Mouse (Mus musculus) heart, postnatal 36 days (tissue): ENCODE measurements around the gene Slc17a7. TPM values are rescaled to one million over a fixed set of nuclear protein-coding genes. Genes with fewer than 3 reads are reported as not detected.
A peak's percentile ranks its signal among the peaks of the same experiment; 100 is the strongest.
"Not testable (repeated sequence)": the region's sequence is repeated elsewhere in the genome, so short reads cannot be mapped to it uniquely, and the experiment has no call there.

ENCODE experiments used
- DNase-seq, 2 experiments: peaks; one replicate each; pipeline ENCODE4 v3.0.0; 2021 to 2022
- intact Hi-C: fragments of 180-260 bp; cut with DNase I; formaldehyde crosslinking; loops from one replicate; pipeline ENCODE4 v1.15.1; 2025
- total RNA-seq, 2 experiments: library from RNA; stranded (reverse); gene quantifications; 2 replicates each; pipeline ENCODE4 v1.2.3; 2021

Slc17a7 gene
- 10 to 100 TPM; 19.7 to 21.0 TPM for total RNA-seq

DNA sequence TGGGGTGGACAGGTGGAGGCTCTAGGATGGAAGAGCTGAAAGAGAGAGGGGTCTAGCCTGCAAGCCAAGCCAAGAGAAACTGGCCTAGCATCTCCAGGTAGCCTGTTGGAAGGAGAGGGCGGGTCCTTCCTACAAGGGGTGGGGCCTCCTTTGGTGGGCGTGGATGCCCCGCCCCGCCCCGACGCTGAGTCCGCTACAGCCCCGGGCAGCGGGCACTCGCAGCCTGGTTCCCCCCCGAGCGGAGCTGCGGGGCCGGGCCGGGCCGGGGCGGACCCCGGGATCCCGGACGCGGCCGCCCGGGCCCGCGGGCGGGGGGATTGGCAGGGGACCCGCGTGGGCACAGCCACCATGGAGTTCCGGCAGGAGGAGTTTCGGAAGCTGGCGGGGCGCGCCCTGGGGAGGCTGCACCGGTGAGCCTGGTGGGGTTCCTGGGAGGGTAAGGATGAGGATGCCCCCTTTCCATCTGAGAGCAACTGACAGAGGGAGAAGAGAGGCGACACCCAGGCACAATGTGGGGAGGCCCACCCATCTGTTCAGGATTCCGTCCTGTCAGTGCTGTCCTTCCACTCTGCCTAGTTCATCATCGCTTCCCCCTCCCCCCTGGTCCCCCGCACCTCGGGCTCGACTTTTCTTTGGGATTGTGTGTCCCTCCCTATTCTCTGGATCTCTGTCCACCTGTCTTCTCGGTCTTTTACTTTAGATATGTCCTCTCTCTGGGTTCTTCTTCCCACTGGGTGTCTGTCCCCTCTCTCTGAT, at the start of gene Slc17a7:
Gene Slc17a7 (plus strand): TSS at position 215 of the 756 bp plus-strand sequence.
- intact Hi-C loops: loop anchor here (2.0 kb wide), 1 partner anchor 135 kb away; no protein-coding TSS in a partner anchor

DNA sequence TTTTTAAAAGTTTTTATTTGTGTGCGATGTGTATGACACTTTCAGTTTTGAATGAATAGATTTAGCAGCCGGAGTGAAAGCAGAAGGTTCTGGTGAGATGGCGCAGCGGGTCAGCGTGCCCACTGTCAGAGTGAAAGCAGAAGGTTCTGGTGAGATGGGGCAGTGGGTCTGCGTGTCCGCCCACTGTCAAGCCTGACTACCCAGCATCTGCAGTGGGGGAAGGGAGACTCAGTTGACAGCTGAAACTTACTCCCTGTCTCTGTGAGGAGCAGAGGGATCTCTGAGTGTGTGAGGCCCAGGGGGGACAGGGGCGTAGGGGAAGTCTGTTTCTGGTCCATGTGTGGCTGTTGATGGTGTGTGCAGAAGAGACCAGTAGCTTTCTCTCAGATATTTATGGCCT, 46.2 kb upstream of the Slc17a7 start:
- no peak for DNase-seq
- intact Hi-C loops: no loop called here

More for the DNA sequence above, at the start of gene Slc17a7:
- no peak for DNase-seq

- intact Hi-C loops: no loop called here
- no peak for DNase-seq
Measured at GRCm38 (mm10) chr7:45118336-45118735, 45.4 kb upstream of the Slc17a7 start.

DNA sequence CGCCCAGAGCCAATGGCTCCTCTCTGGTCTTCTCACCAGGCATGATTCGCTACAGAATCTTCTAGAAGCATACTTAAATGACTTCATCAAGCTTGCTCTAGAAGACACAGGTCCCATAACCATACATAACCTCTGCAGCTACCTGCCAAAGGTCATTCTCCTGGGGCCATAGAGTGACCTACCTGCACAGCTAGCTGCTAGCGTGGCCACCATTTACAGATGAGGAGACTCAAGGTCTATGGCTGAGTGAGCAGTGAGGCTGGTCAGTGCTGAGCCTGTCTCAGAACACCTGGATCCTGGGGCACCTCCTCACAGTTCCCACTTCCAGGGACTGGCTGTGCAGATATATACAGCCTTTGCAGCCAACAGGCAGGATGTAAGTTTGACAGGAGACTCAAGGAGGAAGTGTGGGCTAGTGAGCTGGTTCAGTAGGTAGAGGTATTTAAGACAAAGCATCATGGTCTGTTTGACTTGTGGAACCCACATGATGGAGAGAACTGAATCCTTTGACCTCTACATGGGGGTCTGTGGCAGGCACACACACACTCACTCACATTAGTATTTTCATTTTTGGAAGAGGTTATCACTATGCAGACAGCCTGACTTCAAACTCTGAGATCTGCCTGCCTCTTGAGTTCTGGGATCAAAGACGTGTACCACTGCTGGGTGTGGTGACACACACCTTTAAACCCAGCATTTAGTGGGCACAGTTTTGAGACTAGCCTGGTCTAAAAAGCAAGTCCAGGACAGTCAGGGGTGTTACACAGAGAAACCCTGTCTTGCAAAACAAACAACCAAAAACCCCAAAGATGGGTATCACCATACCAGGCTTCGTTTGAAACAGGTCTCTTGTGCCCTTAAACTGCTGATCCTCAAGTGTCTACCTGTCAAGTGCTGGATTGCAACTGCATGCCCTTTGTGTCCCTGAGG, 43.7 kb upstream of the Slc17a7 start:
- DNase-seq: no peak
- intact Hi-C loops: loop anchor here (2.0 to 5.0 kb wide), 4 partner anchors 17 to 138 kb away; partner anchors contain the start of genes Fcgrt, Rras and Scaf1

DNA sequence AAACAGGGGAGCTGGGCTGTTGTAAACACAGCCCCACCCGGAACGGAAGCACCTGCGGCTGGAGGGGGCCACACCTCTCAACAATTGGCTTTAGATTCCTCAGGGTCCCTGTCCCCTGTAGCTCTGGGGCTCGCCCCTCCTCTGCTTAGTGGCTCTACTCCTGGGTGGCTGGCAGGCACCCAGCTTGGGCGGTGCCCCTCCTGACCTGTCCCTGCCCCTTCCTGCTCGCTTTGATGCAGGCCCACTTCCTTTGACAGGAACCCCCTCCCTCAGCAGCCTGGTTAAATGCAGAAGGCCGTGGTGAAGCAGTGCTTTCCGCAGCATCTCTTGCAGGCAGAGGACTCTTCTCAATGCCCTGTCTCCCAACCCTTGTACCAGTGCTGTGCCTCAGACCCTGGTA, 42.3 kb upstream of the Slc17a7 start:
- peak; percentile 68 to 71 for DNase-seq
- intact Hi-C loops: loop anchor here (2.0 to 5.0 kb wide), 4 partner anchors 19 to 139 kb away; partner anchors contain the start of genes Fcgrt, Rras and Scaf1

DNA sequence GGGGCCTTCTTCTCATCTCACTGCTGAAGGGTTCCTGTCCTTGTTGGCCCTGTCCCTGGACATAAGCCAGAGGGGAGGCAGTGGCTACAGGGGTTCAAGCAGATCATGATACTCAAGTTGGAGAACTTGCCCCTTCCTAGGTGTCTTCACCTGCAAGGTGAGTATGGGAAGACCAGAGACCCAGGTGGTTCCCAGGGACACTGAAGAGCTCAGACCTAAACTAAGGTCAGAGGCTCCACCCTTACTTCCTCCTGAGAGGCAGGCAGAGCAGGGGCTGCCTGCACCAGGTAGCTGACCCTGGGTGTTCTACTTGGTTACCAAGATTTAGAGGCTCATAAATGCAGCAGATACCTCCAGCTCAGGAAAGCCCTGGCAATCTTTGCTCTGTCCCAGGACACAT, 41.8 kb upstream of the Slc17a7 start:
- intact Hi-C loops: loop anchor here (2.0 to 5.0 kb wide), 4 partner anchors 19 to 140 kb away; partner anchors contain the start of genes Fcgrt, Rras and Scaf1
- no peak for DNase-seq

GRCm38 (mm10) chr7:45122561-45123185, 41.1 kb upstream of the Slc17a7 start:
- no peak for DNase-seq
- intact Hi-C loops: loop anchor here (5.0 kb wide), 3 partner anchors 40 to 140 kb away; partner anchors contain the start of genes Rras and Scaf1

DNA sequence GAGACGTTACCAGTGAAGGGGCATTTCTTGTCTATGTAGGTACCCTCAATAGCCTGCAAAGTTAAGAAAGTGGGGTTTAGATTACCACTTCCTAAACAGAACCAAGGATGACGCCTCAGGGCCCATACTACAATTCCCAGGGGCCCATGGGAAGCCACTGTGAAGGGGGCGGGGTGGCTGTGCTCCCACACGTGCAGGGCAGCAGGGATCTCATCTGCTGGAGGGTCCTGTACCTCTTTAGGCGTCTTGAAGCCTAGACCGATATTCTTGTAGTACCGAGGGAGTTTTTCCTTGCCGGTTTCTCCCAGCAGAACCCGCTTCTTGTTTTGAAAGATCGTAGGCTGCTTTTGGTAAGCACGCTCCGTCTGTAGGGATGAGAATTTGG, 40.6 kb upstream of the Slc17a7 start:
- intact Hi-C loops: loop anchor here (5.0 kb wide), 3 partner anchors 41 to 141 kb away; partner anchors contain the start of genes Rras and Scaf1
- DNase-seq: no peak

GRCm38 (mm10) chr7:45124224-45125143, 39.3 kb upstream of the Slc17a7 start, which contains the start of gene Rps11:
Rps11 (minus strand) TSS chr7:45124439.
- intact Hi-C loops: loop anchor here (5.0 kb wide), 3 partner anchors 42 to 142 kb away; partner anchors contain the start of genes Rras and Scaf1
- peak; percentile 97 to 98 for DNase-seq

- intact Hi-C loops: no loop called here
- no peak for DNase-seq
Measured at GRCm38 (mm10) chr7:45125144-45125600, 38.6 kb upstream of the Slc17a7 start.

DNA sequence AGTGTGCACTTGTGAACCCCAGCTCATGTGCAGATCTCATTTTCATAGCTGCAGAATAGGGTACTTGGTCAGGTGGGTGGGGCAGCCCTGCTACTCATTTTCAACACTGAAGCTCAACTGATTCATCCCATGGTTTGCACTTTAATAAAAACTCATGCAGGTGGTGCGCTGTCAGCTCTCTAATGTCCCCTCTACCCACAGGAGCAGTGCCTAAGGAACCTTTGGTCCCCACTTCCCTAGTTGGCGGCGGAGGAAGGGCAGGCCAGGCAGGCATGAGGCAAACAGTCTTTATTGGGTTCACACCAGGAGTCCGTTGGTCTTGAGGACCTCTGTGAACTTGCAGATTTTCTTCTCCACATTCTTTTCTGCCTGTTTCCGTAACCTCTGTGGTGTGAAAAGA, 38.1 kb upstream of the Slc17a7 start:
- DNase-seq, intact Hi-C loops: not testable (repeated sequence)

DNA sequence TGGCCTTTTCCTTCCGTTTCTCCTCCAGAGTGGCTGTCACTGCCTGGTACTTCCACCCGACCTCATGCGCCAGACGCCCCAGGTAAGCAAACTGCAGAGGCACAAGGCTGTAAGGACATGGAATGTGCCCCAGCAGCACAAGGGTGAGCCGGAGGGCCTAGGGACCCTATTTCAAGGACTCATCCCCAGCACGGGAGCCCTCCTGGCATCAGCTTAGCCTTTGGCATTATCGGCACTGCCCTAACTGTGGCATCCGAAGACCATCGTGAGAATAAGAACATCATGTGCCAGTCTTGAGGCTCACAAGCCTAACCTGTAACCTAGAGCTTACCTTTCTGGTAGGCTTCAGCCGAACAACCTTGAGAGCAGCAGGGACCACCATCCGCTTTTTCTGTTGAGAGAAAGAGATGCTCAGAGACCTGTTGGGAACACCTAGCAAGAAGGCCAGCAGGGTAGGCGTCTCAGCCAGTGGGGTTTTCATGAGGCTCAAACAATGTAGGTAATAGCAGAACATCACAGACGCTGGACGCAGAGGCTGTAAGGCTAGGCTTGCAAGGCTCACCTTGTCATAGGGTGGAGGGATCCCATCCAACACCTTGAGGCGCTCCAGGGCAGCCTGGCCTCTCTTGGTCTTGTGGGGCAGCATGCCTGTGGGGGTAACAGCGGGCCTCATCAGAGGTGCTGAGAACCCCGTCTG, 37.5 kb upstream of the Slc17a7 start:
- intact Hi-C loops: no loop called here
- no peak for DNase-seq

- intact Hi-C loops: no loop called here
- DNase-seq: no peak
Measured at GRCm38 (mm10) chr7:45126844-45127699, 36.7 kb upstream of the Slc17a7 start.

DNA sequence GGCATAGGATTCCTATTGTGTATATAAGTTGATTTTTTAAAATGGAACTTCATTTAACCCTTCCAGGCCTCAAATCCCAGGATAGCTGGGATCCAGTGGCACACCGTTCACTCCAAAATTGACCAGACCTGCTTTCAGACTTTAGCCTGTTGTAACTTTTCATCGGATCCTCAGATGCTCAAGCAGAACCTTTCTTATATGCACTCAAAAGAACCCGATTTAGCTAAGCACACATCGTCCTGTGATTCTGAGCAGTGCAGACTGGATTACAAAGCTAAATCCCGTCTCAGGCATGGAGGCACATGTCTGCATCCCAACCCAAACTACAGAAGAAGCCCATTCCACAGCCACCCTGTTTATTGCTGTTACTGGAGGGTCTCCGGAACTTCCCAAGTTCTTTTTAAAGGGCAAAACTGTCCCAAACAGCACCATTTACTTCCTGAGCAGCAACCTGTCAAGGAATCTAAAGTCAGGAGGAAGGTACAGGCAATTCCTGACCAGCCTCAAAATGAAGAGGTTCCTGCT, 36.0 kb upstream of the Slc17a7 start:
- no peak for DNase-seq
- intact Hi-C loops: loop anchor here (1.0 kb wide), 1 partner anchor 27 kb away; the partner anchor contains the start of genes Aldh16a1 and Pih1d1

GRCm38 (mm10) chr7:45128624-45129246, 35.0 kb upstream of the Slc17a7 start, which contains the start of gene Rpl13a:
Rpl13a (minus strand) TSS chr7:45128761.
- DNase-seq: peak; percentile 96 to 98
- intact Hi-C loops: loop anchor here (1.0 kb wide), 1 partner anchor 26 kb away; the partner anchor contains the start of genes Aldh16a1 and Pih1d1

GRCm38 (mm10) chr7:45129318-45129717, 34.4 kb upstream of the Slc17a7 start:
- intact Hi-C loops: no loop called here

More at GRCm38 (mm10) chr7:45129318-45129717, 34.4 kb upstream of the Slc17a7 start:
- DNase-seq: peak in 1 of 2 experiments; percentile 68
